ENCODE assay signal across 8 mouse cellular contexts in the genomic region with DNA sequence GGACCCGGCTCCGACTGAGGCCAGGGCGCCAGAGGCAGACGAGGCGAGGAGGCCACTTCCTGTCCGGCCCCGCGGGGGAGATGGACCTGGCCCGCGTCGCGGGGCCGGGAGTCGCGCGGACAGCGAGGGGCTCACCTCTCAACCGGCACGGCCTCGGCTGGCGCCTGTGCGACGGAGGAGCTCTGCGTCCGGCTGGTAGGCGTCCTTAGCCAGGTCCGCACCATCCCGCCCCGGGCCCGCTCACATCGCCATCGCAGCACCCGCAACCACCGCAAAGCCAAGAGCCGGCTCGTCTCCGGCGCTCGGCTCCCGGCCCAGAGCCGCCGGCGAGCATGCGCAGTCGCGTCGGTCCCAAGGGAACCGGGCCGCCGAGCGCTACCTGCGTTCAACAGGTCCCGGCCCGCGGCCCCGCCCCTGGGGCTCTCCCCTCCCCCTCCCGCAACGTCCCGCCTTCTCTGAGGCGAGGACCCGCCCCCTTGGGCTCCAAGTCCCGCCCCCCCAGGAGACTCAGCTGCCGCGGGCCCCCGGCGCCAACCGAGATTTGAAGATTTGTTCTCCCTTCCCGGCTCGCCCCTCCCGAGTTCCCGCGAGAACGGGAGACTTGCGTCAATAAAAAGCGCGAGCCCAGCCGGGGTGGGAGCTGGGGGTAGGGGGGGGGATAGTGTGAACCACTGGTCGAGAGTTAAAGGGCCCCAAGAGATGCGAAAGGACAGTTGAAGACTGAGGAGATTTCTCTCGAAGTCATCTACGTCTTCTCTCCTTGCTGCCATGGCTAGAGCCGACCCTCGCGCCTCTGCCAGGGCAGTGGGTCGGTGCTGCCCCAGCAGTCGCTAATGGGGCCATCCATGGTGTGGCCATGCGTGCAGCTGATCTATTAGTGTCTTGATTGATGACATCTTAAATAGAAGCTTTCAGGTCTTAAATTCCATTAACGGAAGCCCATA. TPM values are rescaled to one million over a fixed set of nuclear protein-coding genes. Genes with fewer than 3 reads are reported as not detected.
DNase-seq lines count a peak whose midpoint lies in the region; ATAC-seq and TF ChIP-seq lines count a peak whose summit lies in the region.

Fam135a (minus strand) TSS at position 416 of the 944 bp plus-strand sequence.

- no peaks in the 10 kb centered on the region for H3K36me3 ChIP-seq in intestine, postnatal 0 days (ENCODE audit: control insufficient read depth, insufficient read depth)
- no peaks in the 10 kb centered on the region for H3K36me3 ChIP-seq in midbrain, embryonic 10.5 days

- peak within 1 kb of the TSS; percentile 96 for H3K9ac ChIP-seq in intestine, postnatal 0 days (ENCODE audit: low read depth, low read length)

- peak within 1 kb of the TSS; percentile 92 for H3K27ac ChIP-seq in intestine, postnatal 0 days (ENCODE audit: low read depth, low read length)
- H3K27ac ChIP-seq in midbrain, embryonic 10.5 days (replicated peaks): peak within 1 kb of the TSS; percentile 95

- no peak for TF ChIP-seq CTCF in intestine, postnatal 0 days (IDR thresholded peaks at IDR 0.05; ENCODE audit: low read depth)

- H3K27me3 ChIP-seq in intestine, postnatal 0 days (replicated peaks; ENCODE audit: control insufficient read depth, insufficient read depth, low read length): no peaks in the 10 kb centered on the region
- no peaks in the 10 kb centered on the region for H3K27me3 ChIP-seq in midbrain, embryonic 10.5 days (ENCODE audit: low read depth, poor library complexity, severe bottlenecking)

- peak; percentile 81 for ATAC-seq in granulocyte monocyte progenitor cell, adult 5-6 weeks (replicated peaks; ENCODE audit: poor library complexity, severe bottlenecking)
- peak; percentile 92 for ATAC-seq in intestine, postnatal 0 days

- H3K4me3 ChIP-seq in intestine, postnatal 0 days (ENCODE audit: low read depth, low read length): peak within 1 kb of the TSS; percentile 88
- H3K4me3 ChIP-seq in midbrain, embryonic 10.5 days: peak within 1 kb of the TSS; percentile 92

- no peaks in the 10 kb centered on the region for H3K9me3 ChIP-seq in intestine, postnatal 0 days (ENCODE audit: control insufficient read depth)
- H3K9me3 ChIP-seq in midbrain, embryonic 10.5 days (replicated peaks): no peaks in the 10 kb centered on the region

- H3K4me2 ChIP-seq in intestine, postnatal 0 days (replicated peaks; ENCODE audit: low read depth): peak within 1 kb of the TSS; percentile 73

- intact Hi-C loops in left cerebral cortex, postnatal 36 days (cut with DNase I): loop anchor here (10.0 kb wide), 1 partner anchor 175 kb away; the partner anchor contains the start of gene Smap1

- no peaks in the 10 kb centered on the region for H3K4me1 ChIP-seq in intestine, postnatal 0 days (replicated peaks; ENCODE audit: control insufficient read depth, insufficient read depth, low read length)
- H3K4me1 ChIP-seq in midbrain, embryonic 10.5 days: peaks cover 24% of the 10 kb centered on the region

- peak; percentile 98 for DNase-seq in adrenal gland, postnatal 10 days
- DNase-seq in embryo, embryonic 9.5 days (ENCODE audit: extremely low spot score): peak; percentile 98
- peak; percentile 91 for DNase-seq in left cerebral cortex, postnatal 36 days (ENCODE audit: low spot score in 2 of 2)
- peak; percentile 97 for DNase-seq in midbrain, embryonic 10.5 days (ENCODE audit: low spot score)
- peak; percentile 96 for DNase-seq in right cerebral cortex, postnatal 4 days
- DNase-seq in yolk sac, embryonic 10.5 days (ENCODE audit: low spot score): peak; percentile 96

- under 1% methylated on average over 78 of the region's 88 CpGs for WGBS in intestine, postnatal 0 days
- WGBS in midbrain, embryonic 10.5 days: under 1% methylated on average over 86 of the region's 88 CpGs

RNA-seq across cellular contexts. Expression of gene Fam135a, which starts in this region (rescaled TPM):
- total RNA-seq in adrenal gland, postnatal 10 days (2021): 10 to 100 TPM; 18.4 to 23.8 TPM
- 2.1 and 6.0 TPM in 2 replicates for total RNA-seq in granulocyte monocyte progenitor cell, adult 5-6 weeks (2014; fragmentation: Nextera tagmentation)
- total RNA-seq in granulocyte monocyte progenitor cell, adult 5-6 weeks (2017): 1.8 TPM in 2 replicates
- 20.8 and 25.0 TPM in 2 replicates for polyA plus RNA-seq in intestine, postnatal 0 days (2015; fragmentation: Nextera tagmentation; extraction: Ambion mirVana)
- total RNA-seq in left cerebral cortex, postnatal 36 days (2021): 10 to 100 TPM; 28.8 to 29.9 TPM
- 35.4 and 35.8 TPM in 2 replicates for polyA plus RNA-seq in midbrain, embryonic 10.5 days (2016; fragmentation: Nextera tagmentation; extraction: Ambion mirVana)

Comparison
In these comparisons a context has a peak if more than half of its experiments do, and no peak if none do; other contexts are left out.
1. Peak in every context shown above with its lines: DNase-seq, ATAC-seq, H3K4me3 ChIP-seq and H3K27ac ChIP-seq.